Mouse (Mus musculus): Measurements from ENCODE around the gene Endov. TPM values are rescaled to one million over a fixed set of nuclear protein-coding genes. Genes with fewer than 3 reads are reported as not detected.

Gene Endov
- total and polyA plus RNA-seq, 2 experiments from 2014 or later, result 13.2 to 36.7 TPM

GRCm38 (mm10) chr11:119492830-119493229 lies 1.7 kb downstream of the Endov start:
- Histone ChIP-seq H3K27ac (ENCODE audit: low read depth, low read length) (no peak overlapping the region), H3K36me3 (ENCODE audit: insufficient read depth, low read length) (no peaks in the 10 kb centered on the region), H3K4me2 (ENCODE audit: low read depth, low read length, poor library complexity, severe bottlenecking) (peak overlapping the region; percentile 77), H3K4me1 (ENCODE audit: insufficient read depth, low read length) (peaks cover 9% of the 10 kb centered on the region; the same call in 1 of the 2 replicates), H3K27me3 (ENCODE audit: insufficient read depth, low read length) (no peaks in the 10 kb centered on the region), H3K9ac (replicated peaks; ENCODE audit: low read length, poor library complexity, severe bottlenecking) (peak overlapping the region; percentile 67; the same call in 1 of the 2 replicates), H3K4me3 (ENCODE audit: low read depth, low read length) (0 out of 2 replicates have a peak overlapping the region, but pooled peaks have one; percentile 68), H3K9me3 (ENCODE audit: low read length) (no peaks in the 10 kb centered on the region)
- ATAC-seq (ENCODE audit: low FRiP score), result no peak
- TF ChIP-seq CTCF (IDR thresholded peaks at IDR 0.05), result no peak
- WGBS, result 97% methylated on average over 6 of the region's 6 CpGs
- DNase-seq (ENCODE audit: low spot score), result no peak

GRCm38 (mm10) chr11:119493516-119493915 lies 2.4 kb downstream of the Endov start:
- no peak overlapping the region for H3K4me2 ChIP-seq (ENCODE audit: low read depth, low read length, poor library complexity, severe bottlenecking)
- peaks cover 9% of the 10 kb centered on the region; the same call in 1 of the 2 replicates for H3K4me1 ChIP-seq (ENCODE audit: insufficient read depth, low read length)
- no peak overlapping the region for H3K27ac ChIP-seq (ENCODE audit: low read depth, low read length)
- H3K36me3 ChIP-seq (ENCODE audit: insufficient read depth, low read length), result no peaks in the 10 kb centered on the region
- ATAC-seq (ENCODE audit: low FRiP score), result no peak
- DNase-seq (ENCODE audit: low spot score), result no peak
- no peaks in the 10 kb centered on the region for H3K9me3 ChIP-seq (ENCODE audit: low read length)
- H3K9ac ChIP-seq (replicated peaks; ENCODE audit: low read length, poor library complexity, severe bottlenecking), result no peak overlapping the region
- H3K4me3 ChIP-seq (ENCODE audit: low read depth, low read length), result no peak overlapping the region
- TF ChIP-seq CTCF (IDR thresholded peaks at IDR 0.05), result no peak
- no peaks in the 10 kb centered on the region for H3K27me3 ChIP-seq (ENCODE audit: insufficient read depth, low read length)
- WGBS, result 84% methylated on average over 4 of the region's 4 CpGs

GRCm38 (mm10) chr11:119496147-119496546 lies 5.0 kb downstream of the Endov start:
- Histone ChIP-seq H3K9ac (replicated peaks; ENCODE audit: low read length, poor library complexity, severe bottlenecking) (no peak overlapping the region), H3K4me2 (ENCODE audit: low read depth, low read length, poor library complexity, severe bottlenecking) (no peak overlapping the region), H3K27ac (ENCODE audit: low read depth, low read length) (no peak overlapping the region), H3K36me3 (ENCODE audit: insufficient read depth, low read length) (peaks cover 8% of the 10 kb centered on the region), H3K4me1 (ENCODE audit: insufficient read depth, low read length) (peaks cover 9% of the 10 kb centered on the region; the same call in 1 of the 2 replicates), H3K9me3 (ENCODE audit: low read length) (no peaks in the 10 kb centered on the region), H3K27me3 (ENCODE audit: insufficient read depth, low read length) (no peaks in the 10 kb centered on the region), H3K4me3 (ENCODE audit: low read depth, low read length) (no peak overlapping the region)
- ATAC-seq (ENCODE audit: low FRiP score), result no peak
- 93% methylated on average over 5 of the region's 5 CpGs for WGBS
- DNase-seq (ENCODE audit: low spot score), result no peak
- no peak for TF ChIP-seq CTCF (IDR thresholded peaks at IDR 0.05)

GRCm38 (mm10) chr11:119497451-119497850 lies 6.3 kb downstream of the Endov start:
- H3K27ac ChIP-seq (ENCODE audit: low read depth, low read length), result no peak overlapping the region
- no peaks in the 10 kb centered on the region for H3K27me3 ChIP-seq (ENCODE audit: insufficient read depth, low read length)
- ATAC-seq (ENCODE audit: low FRiP score) (no peak), DNase-seq (ENCODE audit: low spot score) (no peak)
- peaks cover 4% of the 10 kb centered on the region; the same call in 1 of the 2 replicates for H3K4me1 ChIP-seq (ENCODE audit: insufficient read depth, low read length)
- peaks cover 20% of the 10 kb centered on the region for H3K36me3 ChIP-seq (ENCODE audit: insufficient read depth, low read length)
- no peaks in the 10 kb centered on the region for H3K9me3 ChIP-seq (ENCODE audit: low read length)
- no peak for TF ChIP-seq CTCF (IDR thresholded peaks at IDR 0.05)
- H3K4me2 ChIP-seq (ENCODE audit: low read depth, low read length, poor library complexity, severe bottlenecking), result no peak overlapping the region
- H3K9ac ChIP-seq (replicated peaks; ENCODE audit: low read length, poor library complexity, severe bottlenecking), result no peak overlapping the region
- H3K4me3 ChIP-seq (ENCODE audit: low read depth, low read length), result no peak overlapping the region
- 81% methylated on average over 4 of the region's 4 CpGs for WGBS

- Histone ChIP-seq H3K4me3 (ENCODE audit: low read depth, low read length) (no peak overlapping the region), H3K4me2 (ENCODE audit: low read depth, low read length, poor library complexity, severe bottlenecking) (no peak overlapping the region), H3K27ac (ENCODE audit: low read depth, low read length) (no peak overlapping the region), H3K27me3 (ENCODE audit: insufficient read depth, low read length) (no peaks in the 10 kb centered on the region), H3K9ac (replicated peaks; ENCODE audit: low read length, poor library complexity, severe bottlenecking) (no peak overlapping the region), H3K9me3 (ENCODE audit: low read length) (no peaks in the 10 kb centered on the region), H3K36me3 (ENCODE audit: insufficient read depth, low read length) (peaks cover 24% of the 10 kb centered on the region), H3K4me1 (ENCODE audit: insufficient read depth, low read length) (no peaks in the 10 kb centered on the region)
- ATAC-seq (ENCODE audit: low FRiP score) (no peak), DNase-seq (ENCODE audit: low spot score) (no peak)
- TF ChIP-seq CTCF (IDR thresholded peaks at IDR 0.05), result no peak
- 93% methylated on average over 4 of the region's 4 CpGs for WGBS
Measured at GRCm38 (mm10) chr11:119499297-119499696, 8.2 kb downstream of the Endov start.

GRCm38 (mm10) chr11:119500011-119500410 lies 8.9 kb downstream of the Endov start:
- DNase-seq (ENCODE audit: low spot score) (no peak), ATAC-seq (ENCODE audit: low FRiP score) (no peak)
- H3K4me1 ChIP-seq (ENCODE audit: insufficient read depth, low read length), result no peaks in the 10 kb centered on the region
- H3K4me2 ChIP-seq (ENCODE audit: low read depth, low read length, poor library complexity, severe bottlenecking), result no peak overlapping the region
- no peak overlapping the region for H3K4me3 ChIP-seq (ENCODE audit: low read depth, low read length)
- H3K36me3 ChIP-seq (ENCODE audit: insufficient read depth, low read length), result peaks cover 27% of the 10 kb centered on the region
- no peaks in the 10 kb centered on the region for H3K27me3 ChIP-seq (ENCODE audit: insufficient read depth, low read length)
- no peak for TF ChIP-seq CTCF (IDR thresholded peaks at IDR 0.05)
- 79% methylated on average over 2 of the region's 2 CpGs for WGBS
- H3K27ac ChIP-seq (ENCODE audit: low read depth, low read length), result no peak overlapping the region
- no peaks in the 10 kb centered on the region for H3K9me3 ChIP-seq (ENCODE audit: low read length)
- H3K9ac ChIP-seq (replicated peaks; ENCODE audit: low read length, poor library complexity, severe bottlenecking), result no peak overlapping the region
